Mouse (Mus musculus): ENCODE results near the gene Olfr890. TPM values are rescaled to one million over a fixed set of nuclear protein-coding genes. Genes with fewer than 3 reads are reported as not detected.

Gene Olfr890
- not detected in 2 replicates for polyA plus RNA-seq (2012; rRNA removed; ENCODE audit: low replicate concordance)

DNA sequence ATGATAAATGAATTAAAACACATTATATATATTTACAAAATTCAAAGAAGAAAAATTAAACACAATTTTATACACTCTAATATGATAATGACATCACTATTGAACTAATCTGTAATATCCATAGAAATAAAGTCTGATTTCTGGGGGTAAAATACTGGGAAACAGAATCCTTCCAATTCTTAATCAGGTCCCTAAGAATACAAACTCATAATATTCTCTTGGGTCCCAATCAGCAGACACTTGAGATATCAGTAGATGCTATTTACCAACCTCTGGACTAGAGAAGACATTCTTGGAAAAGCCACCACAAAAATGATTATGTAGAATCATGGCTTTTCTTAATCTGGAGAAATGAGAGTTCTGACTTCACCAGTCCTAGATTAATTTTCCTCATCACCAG lies at the start of gene Olfr890:
TSS of gene Olfr890 (plus strand) at position 301 of the 400 bp plus-strand sequence.

GRCm38 (mm10) chr9:38107828-38108227 lies 34.5 kb upstream of the Olfr890 start, which contains the start of gene Olfr888:
Gene Olfr888 (plus strand): TSS chr9:38108128.

DNA sequence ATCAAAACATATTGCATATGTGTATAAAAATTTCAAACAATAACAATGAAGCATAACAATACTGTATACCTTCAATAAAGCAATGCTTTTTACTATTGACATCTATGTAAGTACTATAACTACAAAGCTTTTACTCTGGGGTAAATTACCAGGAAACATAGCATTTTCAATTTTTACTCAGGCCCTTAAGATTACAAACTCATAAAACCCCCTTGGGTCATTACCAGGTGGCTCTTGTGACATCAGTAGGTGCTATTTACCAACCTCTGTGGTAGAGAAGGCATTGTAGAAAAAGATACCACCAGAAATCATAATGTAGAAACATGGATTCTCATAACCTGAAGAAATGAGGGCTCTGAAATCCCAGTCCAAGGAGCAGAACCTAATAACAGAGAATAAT lies 27.4 kb upstream of the Olfr890 start, which contains the start of gene Olfr889:
TSS of gene Olfr889 (plus strand) at position 301 of the 400 bp plus-strand sequence.

GRCm38 (mm10) chr9:38180721-38181120 lies 38.4 kb downstream of the Olfr890 start, which contains the start of gene Olfr891:
Gene Olfr891 (minus strand): TSS chr9:38180821.

Other genes starting within 250 kb of the Olfr890 start
- not detected in 2 replicates for gene Olfr145, start 245.8 kb upstream of the Olfr890 start, polyA plus RNA-seq (2012; rRNA removed; ENCODE audit: low replicate concordance)
- 0.44 TPM in 1 of 2 replicates, not detected in the other for gene Olfr878, start 224.7 kb upstream of the Olfr890 start, polyA plus RNA-seq (2012; rRNA removed; ENCODE audit: low replicate concordance)
- not detected in 2 replicates for gene Olfr881, start 150.7 kb upstream of the Olfr890 start, polyA plus RNA-seq (2012; rRNA removed; ENCODE audit: low replicate concordance)
- gene Olfr883, start 116.7 kb upstream of the Olfr890 start, polyA plus RNA-seq (2012; rRNA removed; ENCODE audit: low replicate concordance), result not detected in 2 replicates
- gene Olfr884, start 96.0 kb upstream of the Olfr890 start, polyA plus RNA-seq (2012; rRNA removed; ENCODE audit: low replicate concordance), result not detected in 2 replicates
- not detected in 2 replicates for gene Olfr885, start 81.2 kb upstream of the Olfr890 start, polyA plus RNA-seq (2012; rRNA removed; ENCODE audit: low replicate concordance)
- not detected in 2 replicates for gene Olfr887, start 58.4 kb upstream of the Olfr890 start, polyA plus RNA-seq (2012; rRNA removed; ENCODE audit: low replicate concordance)
- gene Olfr888, start 34.4 kb upstream of the Olfr890 start, polyA plus RNA-seq (2012; rRNA removed; ENCODE audit: low replicate concordance), result not detected in 2 replicates
- gene Olfr889, start 27.3 kb upstream of the Olfr890 start, polyA plus RNA-seq (2012; rRNA removed; ENCODE audit: low replicate concordance), result not detected in 2 replicates
- gene Olfr891, start 38.3 kb downstream of the Olfr890 start, polyA plus RNA-seq (2012; rRNA removed; ENCODE audit: low replicate concordance), result not detected in 2 replicates
- not detected in 2 replicates for gene Olfr893, start 65.8 kb downstream of the Olfr890 start, polyA plus RNA-seq (2012; rRNA removed; ENCODE audit: low replicate concordance)
- gene Olfr894, start 75.5 kb downstream of the Olfr890 start, polyA plus RNA-seq (2012; rRNA removed; ENCODE audit: low replicate concordance), result not detected in 2 replicates
- not detected in 2 replicates for gene Olfr143, start 110.3 kb downstream of the Olfr890 start, polyA plus RNA-seq (2012; rRNA removed; ENCODE audit: low replicate concordance)
- not detected in 2 replicates for gene Olfr895, start 125.3 kb downstream of the Olfr890 start, polyA plus RNA-seq (2012; rRNA removed; ENCODE audit: low replicate concordance)
- not detected in 2 replicates for gene Olfr896-ps1, start 148.6 kb downstream of the Olfr890 start, polyA plus RNA-seq (2012; rRNA removed; ENCODE audit: low replicate concordance)
- not detected in 2 replicates for gene Olfr25, start 186.5 kb downstream of the Olfr890 start, polyA plus RNA-seq (2012; rRNA removed; ENCODE audit: low replicate concordance)
- not detected in 2 replicates for gene Olfr898, start 205.9 kb downstream of the Olfr890 start, polyA plus RNA-seq (2012; rRNA removed; ENCODE audit: low replicate concordance)
- not detected in 2 replicates for gene Olfr250, start 224.4 kb downstream of the Olfr890 start, polyA plus RNA-seq (2012; rRNA removed; ENCODE audit: low replicate concordance)
- not detected in 2 replicates for gene Olfr251, start 234.6 kb downstream of the Olfr890 start, polyA plus RNA-seq (2012; rRNA removed; ENCODE audit: low replicate concordance)